Mouse (Mus musculus): ENCODE results near the gene Hid1.

DNA sequence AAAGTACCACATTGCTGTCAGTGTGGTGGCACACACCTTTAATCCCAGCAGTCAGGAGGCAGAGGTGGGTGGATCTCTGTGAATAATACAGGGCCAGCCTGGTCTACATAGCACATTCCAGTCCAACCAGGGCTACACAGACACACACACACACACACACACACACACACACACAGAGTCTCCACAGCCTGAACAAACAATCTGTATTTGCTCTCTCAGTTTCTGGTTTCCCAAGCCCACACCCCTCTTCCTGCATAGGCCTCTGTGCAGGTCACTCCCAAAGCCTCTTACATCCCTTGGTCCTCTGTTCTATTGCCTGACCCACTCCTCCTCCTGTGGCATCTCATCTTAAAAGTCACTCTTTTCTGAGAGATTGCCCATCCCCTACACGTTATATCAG lies 4.5 kb upstream of the Hid1 start:
- TF ChIP-seq GATA1 (IDR thresholded peaks at IDR 0.05; ENCODE audit: low read length) (no peak), TAL1 (IDR thresholded peaks at IDR 0.05; ENCODE audit: low read length) (no peak)

All from erythroblast, embryonic 14.5 days (primary cell).